Mouse (Mus musculus): ENCODE results near the gene Usp43.

Gene Usp43

GRCm38 (mm10) chr11:67806832-67807597 is 114.9 kb downstream of the Usp43 start:
- DNase-seq (ENCODE audit: low read depth), result no peak

- no peak for DNase-seq (ENCODE audit: low read depth)
Measured at GRCm38 (mm10) chr11:67805538-67805937, 116.4 kb downstream of the Usp43 start.

Data from fibroblast of lung, adult 2 months (primary cell).